23 mouse cellular contexts compared by ENCODE assay signal in genomic region chr11:49253035-49253434, GRCm38 (mm10). TPM values are rescaled to one million over a fixed set of nuclear protein-coding genes. Genes with fewer than 3 reads are reported as not detected.
DNase-seq lines count a peak whose midpoint lies in the region; ATAC-seq and TF ChIP-seq lines count a peak whose summit lies in the region.
"Had no signal": no experiment of that assay in that cellular context is flagged by ENCODE, and none has a peak within 500 bp of the region (broad histone marks: within the 10 kb centered on the region; RNA-seq: fewer than 3 reads in every experiment).

No protein-coding gene starts in this region.

- TF ChIP-seq POLR2A in liver, adult 2 months (IDR thresholded peaks at IDR 0.05; ENCODE audit: extremely low read depth, insufficient read depth, low read length): no peak
- no peak for TF ChIP-seq POLR2A in thymus, adult 2 months (IDR thresholded peaks at IDR 0.05; ENCODE audit: control insufficient read depth, extremely low read depth, insufficient read depth, low read length, poor library complexity)

- no peak for TF ChIP-seq CTCF in liver, adult 2 months (IDR thresholded peaks at IDR 0.05; ENCODE audit: low read depth, low read length)
- TF ChIP-seq CTCF in thymus, adult 2 months (IDR thresholded peaks at IDR 0.05; ENCODE audit: borderline replicate concordance, control insufficient read depth, extremely low read depth, insufficient read depth, low read length, poor library complexity): no peak

- DNase-seq in liver, adult 2 months (ENCODE audit: extremely low read depth, low read depth, low spot score): peak; percentile 30
- DNase-seq in liver: no peak
- no peak for DNase-seq in thymus, adult 2 months
- DNase-seq in thymus, postnatal 4 days: no peak
- DNase-seq in retina, postnatal 1 day: no peak
- DNase-seq: adrenal gland, postnatal 25 days; B cell, adult 2 months; cerebellum, adult 9-10 months; gastrocnemius, postnatal 10 days; right cerebral cortex, postnatal 4 days had no signal

- H3K27me3 ChIP-seq in heart, embryonic 13.5 days (replicated peaks): no peaks in the 10 kb centered on the region
- no peaks in the 10 kb centered on the region for H3K27me3 ChIP-seq in heart, embryonic 11.5 days (ENCODE audit: control insufficient read depth, insufficient read depth, low read length)
- no peaks in the 10 kb centered on the region for H3K27me3 ChIP-seq in liver, adult 2 months (ENCODE audit: control insufficient read depth, insufficient read depth, low read length)
- H3K27me3 ChIP-seq in thymus, adult 2 months (ENCODE audit: control insufficient read depth, insufficient read depth, low read length): no peaks in the 10 kb centered on the region
- H3K27me3 ChIP-seq: embryonic facial prominence, embryonic 15.5 days; intestine, embryonic 15.5 days; midbrain, embryonic 15.5 days had no signal

- H3K36me3 ChIP-seq in heart, embryonic 13.5 days: peaks cover 59% of the 10 kb centered on the region
- peaks cover 11% of the 10 kb centered on the region; the same call in 1 of the 2 replicates for H3K36me3 ChIP-seq in heart, embryonic 11.5 days (ENCODE audit: control insufficient read depth, insufficient read depth, low read length)
- H3K36me3 ChIP-seq in liver, adult 2 months (ENCODE audit: control insufficient read depth, insufficient read depth, low read length): peaks cover 17% of the 10 kb centered on the region
- H3K36me3 ChIP-seq in thymus, adult 2 months (ENCODE audit: control insufficient read depth, insufficient read depth, low read length): peaks cover 44% of the 10 kb centered on the region
- H3K36me3 ChIP-seq: midbrain, embryonic 15.5 days had no signal

- H3K9ac ChIP-seq in heart, embryonic 13.5 days: no peak overlapping the region
- no peak overlapping the region for H3K9ac ChIP-seq in heart, embryonic 11.5 days (ENCODE audit: low read depth, low read length)
- no peak overlapping the region for H3K9ac ChIP-seq in liver, adult 2 months (ENCODE audit: low read depth, low read length)
- H3K9ac ChIP-seq: embryonic facial prominence, embryonic 15.5 days; hindbrain, embryonic 14.5 days; intestine, embryonic 15.5 days; midbrain, embryonic 15.5 days had no signal

- peaks cover 51% of the 10 kb centered on the region for H3K4me1 ChIP-seq in heart, embryonic 13.5 days
- H3K4me1 ChIP-seq in heart, embryonic 11.5 days (ENCODE audit: control insufficient read depth, insufficient read depth, low read length): peaks cover 21% of the 10 kb centered on the region
- H3K4me1 ChIP-seq in liver, adult 2 months (ENCODE audit: control insufficient read depth, insufficient read depth, low read length): peaks cover 27% of the 10 kb centered on the region
- peaks cover 31% of the 10 kb centered on the region for H3K4me1 ChIP-seq in thymus, adult 2 months (replicated peaks; ENCODE audit: control insufficient read depth, insufficient read depth, low read length)

- H3K9me3 ChIP-seq in heart, embryonic 13.5 days: no peaks in the 10 kb centered on the region
- no peaks in the 10 kb centered on the region for H3K9me3 ChIP-seq in heart, embryonic 11.5 days (replicated peaks; ENCODE audit: control insufficient read depth, low read length)
- H3K9me3 ChIP-seq: embryonic facial prominence, embryonic 15.5 days; forebrain, embryonic 10.5 days; intestine, embryonic 15.5 days; midbrain, embryonic 15.5 days had no signal

- H3K27ac ChIP-seq in heart, embryonic 13.5 days (replicated peaks): no peak overlapping the region
- no peak overlapping the region for H3K27ac ChIP-seq in heart, embryonic 11.5 days (ENCODE audit: low read depth, low read length)
- H3K27ac ChIP-seq in liver, adult 2 months (replicated peaks; ENCODE audit: insufficient read depth, low read depth, low read length): no peak overlapping the region
- peak overlapping the region; percentile 18; the same call in 1 of the 2 replicates for H3K27ac ChIP-seq in thymus, adult 2 months (ENCODE audit: control insufficient read depth, insufficient read depth, low read length)
- H3K27ac ChIP-seq: embryonic facial prominence, embryonic 15.5 days; forebrain, embryonic 10.5 days; hindbrain, embryonic 14.5 days; intestine, embryonic 15.5 days; midbrain, embryonic 15.5 days had no signal

- H3K79me2 ChIP-seq in liver, adult 2 months (ENCODE audit: control insufficient read depth, insufficient read depth, low read length): peaks cover 57% of the 10 kb centered on the region

- 91% methylated on average over 6 of the region's 6 CpGs for WGBS in heart, embryonic 13.5 days
- WGBS in heart, embryonic 11.5 days (ENCODE audit: insufficient replicate concordance): 85% methylated on average over 6 of the region's 6 CpGs
- WGBS in liver, adult 2 months: 43% methylated on average over 6 of the region's 6 CpGs
- WGBS in thymus, adult 2 months: 45% methylated on average over 6 of the region's 6 CpGs

- no peak for ATAC-seq in heart, embryonic 13.5 days (ENCODE audit: extremely low read depth, insufficient number of reproducible peaks, low FRiP score, low TSS enrichment)
- ATAC-seq in heart, embryonic 11.5 days (replicated peaks; ENCODE audit: insufficient number of reproducible peaks, low FRiP score, low TSS enrichment): no peak
- ATAC-seq: intestine, embryonic 15.5 days; midbrain, embryonic 15.5 days had no signal

- no peak overlapping the region for H3K4me3 ChIP-seq in heart, embryonic 13.5 days
- no peak overlapping the region for H3K4me3 ChIP-seq in heart, embryonic 11.5 days (ENCODE audit: low read depth, low read length)
- H3K4me3 ChIP-seq in liver, adult 2 months (ENCODE audit: insufficient read depth, low read depth, low read length): no peak overlapping the region
- no peak overlapping the region for H3K4me3 ChIP-seq in thymus, adult 2 months (ENCODE audit: control insufficient read depth, insufficient read depth, low read length)
- H3K4me3 ChIP-seq: embryonic facial prominence, embryonic 15.5 days; forebrain, embryonic 10.5 days; intestine, embryonic 15.5 days; midbrain, embryonic 15.5 days had no signal

- 0 out of 2 replicates have a peak overlapping the region, but pooled peaks have one; percentile 4 for H3K4me2 ChIP-seq in heart, embryonic 13.5 days
- H3K4me2 ChIP-seq in heart, embryonic 11.5 days: no peak overlapping the region
- H3K4me2 ChIP-seq: embryonic facial prominence, embryonic 15.5 days; hindbrain, embryonic 14.5 days; intestine, embryonic 15.5 days; midbrain, embryonic 15.5 days had no signal

RNA-seq across cellular contexts. Expression of gene Mgat1, which starts 9.0 kb away (rescaled TPM):
- polyA plus RNA-seq in heart, embryonic 13.5 days (2015; fragmentation: Nextera tagmentation; extraction: Ambion mirVana): 44.2 and 44.9 TPM in 2 replicates
- 32.9 and 39.1 TPM in 2 replicates for polyA plus RNA-seq in heart, embryonic 11.5 days (2014; fragmentation: Nextera tagmentation; extraction: Ambion mirVana)
- 44.7 and 60.8 TPM in 2 replicates for total RNA-seq in liver, adult 2 months (2014; rRNA removed)
- polyA plus RNA-seq in liver, adult 2 months (2012; rRNA removed): 134 and 145 TPM in 2 replicates
- 336 and 378 TPM in 2 replicates for polyA plus RNA-seq in thymus, adult 2 months (2012; rRNA removed)

RNA-seq across cellular contexts. Expression of gene Olfr1393, which starts 25.1 kb away (rescaled TPM):
- 0.16 TPM in 1 of 2 replicates, not detected in the other for polyA plus RNA-seq in heart, embryonic 13.5 days (2015; fragmentation: Nextera tagmentation; extraction: Ambion mirVana)
- not detected in 2 replicates for polyA plus RNA-seq in heart, embryonic 11.5 days (2014; fragmentation: Nextera tagmentation; extraction: Ambion mirVana)
- 0.09 and 0.27 TPM in 2 replicates for total RNA-seq in liver, adult 2 months (2014; rRNA removed)
- polyA plus RNA-seq in liver, adult 2 months (2012; rRNA removed): 0.47 and 0.55 TPM in 2 replicates
- polyA plus RNA-seq in thymus, adult 2 months (2012; rRNA removed): 0.40 and 0.41 TPM in 2 replicates
- total RNA-seq: adrenal gland, postnatal 25 days had no signal
- polyA plus RNA-seq: hindbrain, embryonic 14.5 days; intestine, embryonic 15.5 days; limb, embryonic 11.5 days; midbrain, embryonic 15.5 days had no signal

RNA-seq across cellular contexts. Expression of gene Olfr1392, which starts 32.0 kb away (rescaled TPM):
- not detected in 2 replicates for polyA plus RNA-seq in heart, embryonic 13.5 days (2015; fragmentation: Nextera tagmentation; extraction: Ambion mirVana)
- polyA plus RNA-seq in heart, embryonic 11.5 days (2014; fragmentation: Nextera tagmentation; extraction: Ambion mirVana): not detected in 2 replicates
- not detected in 2 replicates for total RNA-seq in liver, adult 2 months (2014; rRNA removed)
- 0.09 and 0.26 TPM in 2 replicates for polyA plus RNA-seq in liver, adult 2 months (2012; rRNA removed)
- 0.13 and 0.15 TPM in 2 replicates for polyA plus RNA-seq in thymus, adult 2 months (2012; rRNA removed)
- total RNA-seq: adrenal gland, postnatal 25 days; gastrocnemius, postnatal 10 days; heart, adult 8-10 months; megakaryocyte progenitor cell, adult 5-6 weeks had no signal
- polyA plus RNA-seq: embryonic facial prominence, embryonic 15.5 days; forebrain, embryonic 10.5 days; hindbrain, embryonic 14.5 days; intestine, embryonic 15.5 days; limb, embryonic 11.5 days had no signal

RNA-seq across cellular contexts. Expression of gene Zfp62, which starts 49.9 kb away (rescaled TPM):
- 24.9 and 26.3 TPM in 2 replicates for polyA plus RNA-seq in heart, embryonic 13.5 days (2015; fragmentation: Nextera tagmentation; extraction: Ambion mirVana)
- 33.9 and 36.8 TPM in 2 replicates for polyA plus RNA-seq in heart, embryonic 11.5 days (2014; fragmentation: Nextera tagmentation; extraction: Ambion mirVana)
- 18.3 and 18.8 TPM in 2 replicates for total RNA-seq in liver, adult 2 months (2014; rRNA removed)
- polyA plus RNA-seq in liver, adult 2 months (2012; rRNA removed): 0.71 and 1.4 TPM in 2 replicates
- polyA plus RNA-seq in thymus, adult 2 months (2012; rRNA removed): 6.0 TPM in 2 replicates

RNA-seq across cellular contexts. Expression of gene Olfr10, which starts 51.5 kb away (rescaled TPM):
- not detected in 2 replicates for polyA plus RNA-seq in heart, embryonic 13.5 days (2015; fragmentation: Nextera tagmentation; extraction: Ambion mirVana)
- not detected in 2 replicates for polyA plus RNA-seq in heart, embryonic 11.5 days (2014; fragmentation: Nextera tagmentation; extraction: Ambion mirVana)
- total RNA-seq in liver, adult 2 months (2014; rRNA removed): not detected in 2 replicates
- not detected in 2 replicates for polyA plus RNA-seq in liver, adult 2 months (2012; rRNA removed)
- not detected in 2 replicates for polyA plus RNA-seq in thymus, adult 2 months (2012; rRNA removed)
- total RNA-seq: adrenal gland, postnatal 25 days; gastrocnemius, postnatal 10 days; heart, adult 8-10 months; left cerebral cortex, adult 8-10 months; megakaryocyte progenitor cell, adult 5-6 weeks; neutrophil, adult 5-6 weeks had no signal
- polyA plus RNA-seq: embryonic facial prominence, embryonic 15.5 days; forebrain, embryonic 10.5 days; hindbrain, embryonic 14.5 days; intestine, embryonic 15.5 days; limb, embryonic 11.5 days; midbrain, embryonic 15.5 days; testis, adult 2 months had no signal
